Mouse (Mus musculus) liver, embryonic 18 days (tissue): Measurements from ENCODE around the gene Mmaa. TPM values are rescaled to one million over a fixed set of nuclear protein-coding genes. Genes with fewer than 3 reads are reported as not detected.

Experiments used
- polyA plus RNA-seq: library from polyadenylated mRNA; depleted of rRNA; stranded (reverse); fragments of >200 nt; gene quantifications from 2 replicates; pipeline ENCODE4 v1.2.3, GENCODE M21; 2012; rRNA removed

Mmaa gene
- 4.3 and 4.6 TPM in 2 replicates for polyA plus RNA-seq

DNA sequence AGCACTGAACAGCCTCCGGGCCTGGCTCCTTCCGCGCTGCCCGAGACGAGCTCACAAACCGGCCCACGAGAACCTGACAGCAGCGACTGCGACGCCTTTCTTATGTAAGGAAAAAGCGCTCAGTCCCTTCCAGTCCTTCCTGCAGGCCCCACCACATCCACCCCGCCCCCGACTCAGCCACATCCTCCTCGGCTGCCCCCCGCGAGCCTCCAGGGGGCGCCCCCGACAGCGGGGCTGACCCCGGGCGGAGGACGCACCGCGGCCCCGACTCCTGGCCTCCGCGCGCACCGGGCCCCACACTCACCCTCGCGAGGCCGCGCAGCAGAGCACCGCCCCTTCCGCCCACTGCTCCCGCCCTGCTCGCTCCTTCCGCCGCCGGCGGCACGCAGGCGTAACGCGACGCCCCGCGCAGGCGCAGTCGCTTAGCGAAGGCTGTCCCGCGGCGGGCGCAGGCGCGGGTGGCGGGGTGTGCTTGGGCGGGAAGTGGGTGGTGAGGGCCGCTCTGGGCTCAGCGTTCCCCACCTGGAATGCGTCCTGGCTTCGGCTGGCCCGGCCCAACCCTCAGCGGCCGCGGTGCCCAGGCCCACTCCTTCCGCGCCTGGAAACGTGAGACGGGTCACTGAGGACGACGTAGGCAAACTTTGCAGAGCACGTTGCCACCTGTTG, at the start of gene Mmaa:
TSS of gene Mmaa (minus strand) at position 328 of the 666 bp plus-strand sequence.

DNA sequence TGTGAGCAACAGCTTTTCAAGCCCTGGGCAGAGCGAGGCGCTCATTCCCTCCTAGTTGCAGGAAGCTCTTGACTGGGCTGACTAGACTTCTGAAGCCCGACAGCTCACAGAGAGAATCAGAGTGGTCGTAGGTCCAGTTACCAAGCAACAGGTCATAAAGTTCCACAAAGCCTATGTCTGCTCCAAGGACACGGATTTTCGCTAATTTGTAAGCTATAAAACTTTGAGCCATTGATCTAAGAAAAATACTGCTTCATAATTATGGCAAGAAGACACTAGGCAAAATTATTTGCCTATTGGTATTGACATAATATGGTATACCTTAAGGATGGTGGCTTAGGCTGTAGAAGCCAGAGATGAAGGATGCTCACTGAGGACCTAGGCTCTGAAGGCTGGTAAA, 46.3 kb downstream of the Mmaa start, which contains the start of gene 1700011L22Rik:
TSS of gene 1700011L22Rik (minus strand) at position 101 of the 400 bp plus-strand sequence.

Other genes with a start within 250 kb of the Mmaa start
- not detected in 2 replicates for gene 1700011L22Rik, start 46.4 kb downstream of the Mmaa start, polyA plus RNA-seq
- gene Smad1, start 104.6 kb upstream of the Mmaa start, polyA plus RNA-seq, result 7.5 and 8.5 TPM in 2 replicates